Mouse (Mus musculus) lung, embryonic 14.5 days (tissue): ENCODE measurements around the gene Ggt5. TPM values are rescaled to one million over a fixed set of nuclear protein-coding genes. Genes with fewer than 3 reads are reported as not detected.

Experiments
- ATAC-seq: fragments of 200-750 bp; cut with Nextera tagmentation; 2 replicates; pipeline ENCODE4 v1.8.0; 2017; ENCODE audit warnings: mild to moderate bottlenecking, moderate TSS enrichment, moderate library complexity; ENCODE audit not compliant: insufficient read depth
- DNase-seq: peaks from one replicate; pipeline ENCODE4 v3.0.0-alpha.2; 2015
- H3K27ac ChIP-seq: fragments of 300-500 bp; sonication (generic); 2 replicates; pipeline ENCODE4 v1.5.1; 2014; ENCODE audit warnings: low read depth, mild to moderate bottlenecking, moderate library complexity
- H3K27me3 ChIP-seq: fragments of 300-500 bp; sonication (generic); 2 replicates; pipeline ENCODE4 v1.6.1; 2014; ENCODE audit warnings: low read length, control low read depth; ENCODE audit not compliant: insufficient read depth
- H3K36me3 ChIP-seq: fragments of 300-500 bp; sonication (generic); 2 replicates; pipeline ENCODE4 v1.6.1; 2014; ENCODE audit warnings: control low read depth; ENCODE audit not compliant: insufficient read depth
- H3K4me1 ChIP-seq: fragments of 300-500 bp; sonication (generic); 2 replicates; pipeline ENCODE4 v1.6.1; 2014; ENCODE audit warnings: antibody characterized with exemption, control low read depth; ENCODE audit not compliant: insufficient read depth
- H3K4me2 ChIP-seq: fragments of 300-500 bp; sonication (generic); 2 replicates; pipeline ENCODE4 v1.6.1; 2014; ENCODE audit warnings: mild to moderate bottlenecking
- H3K4me3 ChIP-seq: fragments of 300-500 bp; sonication (generic); 2 replicates; pipeline ENCODE4 v1.5.1; 2014; ENCODE audit warnings: low read depth, low read length
- H3K9ac ChIP-seq: fragments of 300-500 bp; sonication (generic); 2 replicates; pipeline ENCODE4 v1.6.1; 2014
- H3K9me3 ChIP-seq: fragments of 300-500 bp; sonication (generic); 2 replicates; pipeline ENCODE4 v1.6.1; 2016; ENCODE audit warnings: low read depth, low read length, control low read depth
- CTCF ChIP-seq: IDR thresholded peaks from 2 replicates; pipeline ENCODE4 v1.5.1; 2016; ENCODE audit warnings: antibody characterized with exemption, low read depth
- WGBS: fragments of 180-500 bp; shearing (Covaris S2); extraction: QIAGEN DNeasy Blood & Tissue Kit; methylation state at CpG from one replicate; pipeline ENCODE4 v1.1.7; 2014; 5-methylcytosine and 5-hydroxymethylcytosine counted together
- polyA plus RNA-seq: library from polyadenylated mRNA; unstranded; fragments of >200 nt; fragmentation: Nextera tagmentation; extraction: Ambion mirVana; gene quantifications from 2 replicates; pipeline ENCODE4 v1.2.1, GENCODE M21; 2014

Gene Ggt5
- polyA plus RNA-seq, 1 experiment from 2014 or later: 0.71 TPM

GRCm38 (mm10) chr10:75592585-75592984 lies 3.4 kb downstream of the Ggt5 start:
- H3K4me2 ChIP-seq: no peak overlapping the region
- no peak overlapping the region for H3K4me3 ChIP-seq
- H3K36me3 ChIP-seq: no peaks in the 10 kb centered on the region
- no peak overlapping the region for H3K27ac ChIP-seq
- H3K4me1 ChIP-seq: peaks cover 13% of the 10 kb centered on the region; the same call in 1 of the 2 replicates
- DNase-seq (no peak), ATAC-seq (no peak)
- H3K27me3 ChIP-seq: no peaks in the 10 kb centered on the region
- H3K9ac ChIP-seq: no peak overlapping the region
- TF ChIP-seq CTCF: no peak
- H3K9me3 ChIP-seq: no peaks in the 10 kb centered on the region; the same call in 1 of the 2 replicates
- 57% methylated on average over 7 of the region's 7 CpGs for WGBS

DNA sequence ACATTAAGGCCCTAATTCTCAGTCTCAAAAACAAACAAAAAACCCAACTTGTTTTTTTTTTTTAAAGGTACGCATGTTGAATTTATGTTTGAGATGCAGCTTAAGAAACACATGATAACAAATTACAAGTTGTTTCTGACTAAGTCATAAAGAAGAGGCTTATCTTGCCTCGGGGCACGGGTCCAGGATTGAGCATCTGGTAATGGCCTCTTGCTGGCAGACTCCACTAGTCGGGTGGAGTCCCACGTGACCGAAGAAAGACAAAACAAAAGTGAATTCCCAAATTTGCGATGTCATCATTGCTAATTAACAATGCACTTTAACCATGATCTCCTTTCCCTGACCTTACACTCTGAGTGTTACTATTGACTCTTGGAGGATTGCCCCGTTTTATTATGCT lies 6.8 kb downstream of the Ggt5 start:
- Histone ChIP-seq H3K9ac (no peak overlapping the region), H3K4me3 (no peak overlapping the region), H3K27ac (no peak overlapping the region), H3K4me1 (0 out of 2 replicates have a peak, but pooled peaks cover 9% of the 10 kb centered on the region), H3K4me2 (no peak overlapping the region), H3K27me3 (no peaks in the 10 kb centered on the region), H3K36me3 (no peaks in the 10 kb centered on the region), H3K9me3 (no peaks in the 10 kb centered on the region; the same call in 1 of the 2 replicates)
- ATAC-seq (no peak), DNase-seq (peak; percentile 80)
- WGBS: 59% methylated on average over 8 of the region's 8 CpGs
- TF ChIP-seq CTCF: no peak

DNA sequence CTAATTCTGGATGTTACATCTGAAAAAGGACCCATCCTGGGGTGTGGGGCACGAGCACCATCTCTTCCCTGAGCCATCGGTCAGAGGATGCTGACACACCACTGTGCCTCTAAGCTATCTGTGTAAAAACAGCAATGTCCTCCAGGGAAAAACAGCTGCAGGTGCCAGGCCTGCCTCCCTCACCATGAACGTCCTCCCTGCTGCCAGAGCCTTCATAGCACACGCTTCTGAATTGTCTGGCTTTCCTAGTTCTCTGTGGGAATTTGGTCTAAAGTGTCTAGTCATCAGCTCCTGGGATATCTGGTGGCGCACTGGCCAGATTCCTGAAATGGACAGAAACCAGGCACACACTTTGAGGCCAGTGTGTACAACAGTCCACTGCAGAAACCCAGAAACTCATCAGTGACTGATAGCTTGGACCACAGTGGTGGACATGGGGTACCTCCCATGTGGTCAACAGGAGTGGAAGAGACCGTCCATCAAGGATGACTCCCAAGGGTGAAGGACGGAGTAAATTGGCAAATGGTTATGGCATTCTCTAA lies 11.1 kb downstream of the Ggt5 start:
- ATAC-seq (no peak), DNase-seq (no peak)
- Histone ChIP-seq H3K27me3 (no peaks in the 10 kb centered on the region), H3K4me1 (0 out of 2 replicates have a peak, but pooled peaks cover 3% of the 10 kb centered on the region), H3K4me3 (no peak overlapping the region), H3K9ac (no peak overlapping the region), H3K9me3 (no peaks in the 10 kb centered on the region; the same call in 1 of the 2 replicates), H3K27ac (no peak overlapping the region), H3K4me2 (no peak overlapping the region), H3K36me3 (no peaks in the 10 kb centered on the region)
- 81% methylated on average over 7 of the region's 7 CpGs for WGBS
- TF ChIP-seq CTCF: no peak

DNA sequence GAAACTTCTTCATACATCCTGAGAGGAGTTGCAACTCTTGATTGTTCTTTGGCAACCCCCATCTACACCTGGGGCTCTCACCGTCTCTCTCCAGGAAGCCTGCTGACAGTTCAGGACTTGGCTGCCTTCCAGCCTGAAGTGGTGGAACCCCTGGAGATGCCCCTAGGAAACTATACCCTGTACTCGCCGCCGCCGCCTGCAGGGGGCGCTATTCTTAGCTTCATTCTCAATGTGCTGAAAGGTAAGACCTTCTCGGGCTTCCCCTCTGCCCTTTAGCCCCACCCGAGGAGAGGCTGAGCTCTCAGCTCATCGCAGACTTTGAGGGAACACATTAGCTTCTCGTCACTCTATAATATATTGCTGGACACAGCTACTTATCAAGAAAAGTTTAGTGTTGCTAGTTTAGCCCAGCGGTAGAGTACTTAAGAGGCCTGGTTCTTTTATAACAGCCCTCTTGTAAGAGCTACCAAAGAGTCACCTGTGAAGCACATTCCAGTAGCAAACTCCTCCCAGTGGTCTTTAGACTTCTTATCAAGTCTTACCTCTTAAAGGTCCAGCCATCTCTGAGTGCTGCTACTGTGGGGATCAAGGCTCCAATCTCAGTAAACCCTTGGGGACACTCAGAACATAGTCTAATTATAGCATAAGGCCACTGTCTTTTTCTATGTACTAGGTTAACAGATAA lies 16.2 kb downstream of the Ggt5 start:
- DNase-seq (no peak), ATAC-seq (no peak)
- H3K4me2 ChIP-seq: no peak overlapping the region
- WGBS: 32% methylated on average over 11 of the region's 11 CpGs
- H3K4me1 ChIP-seq: no peaks in the 10 kb centered on the region
- peak; percentile 49 for TF ChIP-seq CTCF
- no peaks in the 10 kb centered on the region for H3K9me3 ChIP-seq
- H3K9ac ChIP-seq: no peak overlapping the region
- H3K27ac ChIP-seq: no peak overlapping the region
- H3K36me3 ChIP-seq: no peaks in the 10 kb centered on the region
- H3K27me3 ChIP-seq: no peaks in the 10 kb centered on the region
- no peak overlapping the region for H3K4me3 ChIP-seq

GRCm38 (mm10) chr10:75607253-75607652 lies 18.1 kb downstream of the Ggt5 start:
- Histone ChIP-seq H3K27me3 (no peaks in the 10 kb centered on the region), H3K9me3 (no peaks in the 10 kb centered on the region), H3K4me3 (no peak overlapping the region), H3K36me3 (no peaks in the 10 kb centered on the region), H3K4me2 (no peak overlapping the region), H3K4me1 (no peaks in the 10 kb centered on the region), H3K9ac (no peak overlapping the region), H3K27ac (no peak overlapping the region)
- 80% methylated on average over 4 of the region's 4 CpGs for WGBS
- DNase-seq: no peak
- no peak for ATAC-seq
- TF ChIP-seq CTCF: no peak

- Histone ChIP-seq H3K9me3 (no peaks in the 10 kb centered on the region), H3K4me2 (no peak overlapping the region), H3K27me3 (no peaks in the 10 kb centered on the region), H3K9ac (no peak overlapping the region), H3K36me3 (no peaks in the 10 kb centered on the region), H3K4me1 (no peaks in the 10 kb centered on the region), H3K4me3 (no peak overlapping the region), H3K27ac (no peak overlapping the region)
- 81% methylated on average over 11 of the region's 11 CpGs for WGBS
- DNase-seq (no peak), ATAC-seq (no peak)
- TF ChIP-seq CTCF: no peak
Observed at GRCm38 (mm10) chr10:75608975-75609374, 19.8 kb downstream of the Ggt5 start.

- H3K36me3 ChIP-seq: no peaks in the 10 kb centered on the region
- H3K9ac ChIP-seq: no peak overlapping the region
- H3K4me2 ChIP-seq: no peak overlapping the region
- H3K9me3 ChIP-seq: no peaks in the 10 kb centered on the region
- ATAC-seq (no peak), DNase-seq (no peak)
- H3K4me1 ChIP-seq: no peaks in the 10 kb centered on the region
- no peak for TF ChIP-seq CTCF
- no peak overlapping the region for H3K4me3 ChIP-seq
- no peak overlapping the region for H3K27ac ChIP-seq
- 35% methylated on average over 7 of the region's 7 CpGs for WGBS
- H3K27me3 ChIP-seq: no peaks in the 10 kb centered on the region
Observed at GRCm38 (mm10) chr10:75610486-75610885, 21.3 kb downstream of the Ggt5 start.
